Mouse (Mus musculus): ENCODE data around the gene Elmo1. TPM values are rescaled to one million over a fixed set of nuclear protein-coding genes. Genes with fewer than 3 reads are reported as not detected.

Elmo1 gene
- total and polyA plus RNA-seq, 2 experiments from 2014 or later: 6.5 to 17.9 TPM

DNA sequence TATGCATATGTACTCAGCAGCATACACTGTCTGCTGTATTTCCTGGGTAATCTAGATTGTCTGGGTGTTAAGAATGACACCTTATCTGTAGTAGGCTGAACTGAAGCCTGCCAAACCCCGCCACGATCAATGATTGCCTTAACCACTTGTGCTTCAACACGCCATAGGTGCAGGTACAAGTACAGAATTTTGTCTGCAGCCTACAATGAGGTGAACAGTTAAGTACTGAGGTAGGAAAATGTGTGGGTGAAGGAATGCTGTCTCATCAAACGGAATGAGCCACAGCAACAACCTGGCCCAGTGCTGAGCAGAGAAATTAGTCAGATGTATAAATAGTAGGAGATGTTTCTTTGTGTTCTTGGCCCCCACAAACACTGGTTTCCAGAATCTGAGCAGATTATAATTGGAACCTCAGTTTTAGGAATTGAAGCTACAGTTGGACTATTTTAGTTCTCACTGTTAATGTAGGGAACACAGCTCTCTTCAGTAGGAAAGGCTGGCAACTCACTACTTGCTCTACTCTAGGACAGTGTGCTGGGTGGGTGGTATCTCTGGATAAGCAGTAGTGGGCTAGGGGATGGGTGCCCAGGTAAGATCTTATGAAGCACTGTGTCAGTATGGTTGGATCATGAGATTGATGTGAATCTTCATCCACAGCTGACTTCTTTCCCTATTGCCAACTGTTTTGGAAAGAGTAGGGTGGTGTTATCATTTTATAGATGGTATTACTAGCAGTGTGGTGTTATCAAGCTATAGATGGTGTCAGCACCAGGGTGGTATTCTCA lies 4.7 kb downstream of the Elmo1 start:
- TF ChIP-seq CTCF (IDR thresholded peaks at IDR 0.05; ENCODE audit: low read depth) (no peak), EP300 (IDR thresholded peaks at IDR 0.05; ENCODE audit: low read depth) (no peak)
- DNase-seq (ENCODE audit: low spot score) (no peak), ATAC-seq (ENCODE audit: insufficient read depth, low read depth) (no peak)
- H3K9ac ChIP-seq (replicated peaks; ENCODE audit: low read depth, low read length): no peak overlapping the region
- peaks cover 2% of the 10 kb centered on the region for H3K27me3 ChIP-seq (ENCODE audit: control insufficient read depth, insufficient read depth, low read length)
- H3K4me1 ChIP-seq (ENCODE audit: control insufficient read depth, insufficient read depth): peaks cover 4% of the 10 kb centered on the region; the same call in 1 of the 2 replicates
- H3K9me3 ChIP-seq (replicated peaks; ENCODE audit: control insufficient read depth, low read length): no peaks in the 10 kb centered on the region
- H3K4me3 ChIP-seq (ENCODE audit: low read depth, low read length): no peak overlapping the region
- no peaks in the 10 kb centered on the region for H3K36me3 ChIP-seq (replicated peaks; ENCODE audit: control insufficient read depth, insufficient read depth, low read length)
- no peak overlapping the region for H3K27ac ChIP-seq (ENCODE audit: low read depth)
- H3K4me2 ChIP-seq (ENCODE audit: low read depth, low read length): no peak overlapping the region
- 80% methylated on average over 4 of the region's 4 CpGs for WGBS

DNA sequence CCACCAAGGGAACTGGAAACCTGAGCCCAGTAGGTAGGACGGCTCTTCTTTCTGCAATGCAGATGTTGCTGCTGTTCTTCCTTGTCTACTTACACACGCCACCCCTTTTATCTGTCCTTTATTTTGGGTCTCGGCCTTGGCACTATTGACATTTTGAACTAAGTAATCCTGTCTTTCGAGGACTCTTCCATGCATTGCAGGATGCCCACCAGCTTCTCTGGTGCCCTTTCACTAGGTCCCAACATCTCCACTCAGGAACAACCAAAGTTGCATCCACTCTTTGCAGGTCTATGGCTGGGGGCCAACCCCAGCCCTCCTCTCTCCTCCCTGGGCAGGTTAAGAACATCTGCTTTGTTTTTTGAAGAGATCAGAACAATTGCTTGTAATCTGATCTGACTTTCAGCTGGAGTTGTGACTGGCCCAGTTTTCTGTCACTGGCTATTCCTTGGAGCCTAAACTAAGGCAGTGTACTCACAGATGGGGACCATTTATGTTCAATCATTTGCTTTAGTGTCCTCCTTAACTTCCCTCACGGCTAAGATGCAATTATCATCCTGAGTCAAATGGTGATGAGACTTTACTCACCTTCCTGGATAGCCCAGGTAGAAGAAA lies 6.7 kb downstream of the Elmo1 start:
- Histone ChIP-seq H3K4me2 (ENCODE audit: low read depth, low read length) (no peak overlapping the region), H3K9ac (replicated peaks; ENCODE audit: low read depth, low read length) (no peak overlapping the region), H3K9me3 (replicated peaks; ENCODE audit: control insufficient read depth, low read length) (no peaks in the 10 kb centered on the region), H3K27me3 (ENCODE audit: control insufficient read depth, insufficient read depth, low read length) (peaks cover 5% of the 10 kb centered on the region), H3K4me3 (ENCODE audit: low read depth, low read length) (no peak overlapping the region), H3K27ac (ENCODE audit: low read depth) (no peak overlapping the region), H3K36me3 (replicated peaks; ENCODE audit: control insufficient read depth, insufficient read depth, low read length) (no peaks in the 10 kb centered on the region), H3K4me1 (ENCODE audit: control insufficient read depth, insufficient read depth) (peaks cover 4% of the 10 kb centered on the region; the same call in 1 of the 2 replicates)
- no peak for ATAC-seq (ENCODE audit: insufficient read depth, low read depth)
- TF ChIP-seq CTCF (IDR thresholded peaks at IDR 0.05; ENCODE audit: low read depth) (no peak), EP300 (IDR thresholded peaks at IDR 0.05; ENCODE audit: low read depth) (no peak)
- 69% methylated on average over 5 of the region's 5 CpGs for WGBS
- DNase-seq (ENCODE audit: low spot score): no peak

DNA sequence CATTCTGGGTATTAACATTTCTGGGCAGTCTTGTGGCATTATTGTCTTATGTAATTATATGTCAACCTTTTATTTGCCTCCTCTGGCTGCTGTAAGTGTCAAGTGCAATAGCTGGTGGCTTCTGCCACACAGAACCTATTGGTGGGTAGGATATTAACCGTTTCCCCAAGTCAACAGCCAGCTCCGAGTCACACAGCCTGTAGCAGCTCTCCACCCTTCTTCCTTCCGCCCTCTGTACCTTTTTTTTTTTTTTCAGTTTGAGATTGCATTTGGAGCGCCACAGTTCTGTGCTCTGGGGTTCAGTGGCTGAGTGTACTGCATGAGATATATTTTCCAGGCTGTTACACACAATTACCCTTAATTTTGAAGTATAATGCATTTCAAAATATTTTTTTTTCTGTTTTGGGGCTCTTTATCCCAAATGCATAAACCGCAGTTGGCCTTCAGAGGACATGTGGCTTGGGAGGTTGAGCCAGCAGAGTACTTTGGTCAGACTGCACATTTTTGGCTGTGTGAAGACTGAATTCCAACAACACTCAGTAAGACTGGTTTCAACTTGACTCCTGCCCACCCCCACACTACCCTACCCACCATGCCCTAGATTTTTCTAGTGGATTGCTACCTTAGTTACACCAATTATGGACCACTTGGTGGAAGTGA lies 7.7 kb downstream of the Elmo1 start:
- no peaks in the 10 kb centered on the region for H3K9me3 ChIP-seq (replicated peaks; ENCODE audit: control insufficient read depth, low read length)
- H3K27me3 ChIP-seq (ENCODE audit: control insufficient read depth, insufficient read depth, low read length): peaks cover 5% of the 10 kb centered on the region
- H3K4me3 ChIP-seq (ENCODE audit: low read depth, low read length): no peak overlapping the region
- H3K27ac ChIP-seq (ENCODE audit: low read depth): no peak overlapping the region
- TF ChIP-seq CTCF (IDR thresholded peaks at IDR 0.05; ENCODE audit: low read depth) (no peak), EP300 (IDR thresholded peaks at IDR 0.05; ENCODE audit: low read depth) (no peak)
- H3K9ac ChIP-seq (replicated peaks; ENCODE audit: low read depth, low read length): no peak overlapping the region
- ATAC-seq (ENCODE audit: insufficient read depth, low read depth) (no peak), DNase-seq (ENCODE audit: low spot score) (no peak)
- H3K36me3 ChIP-seq (replicated peaks; ENCODE audit: control insufficient read depth, insufficient read depth, low read length): no peaks in the 10 kb centered on the region
- WGBS: 40% methylated on average over 5 of the region's 5 CpGs
- no peak overlapping the region for H3K4me2 ChIP-seq (ENCODE audit: low read depth, low read length)
- peaks cover 4% of the 10 kb centered on the region; the same call in 1 of the 2 replicates for H3K4me1 ChIP-seq (ENCODE audit: control insufficient read depth, insufficient read depth)

- Histone ChIP-seq H3K9ac (replicated peaks; ENCODE audit: low read depth, low read length) (no peak overlapping the region), H3K27me3 (ENCODE audit: control insufficient read depth, insufficient read depth, low read length) (peaks cover 5% of the 10 kb centered on the region), H3K9me3 (replicated peaks; ENCODE audit: control insufficient read depth, low read length) (no peaks in the 10 kb centered on the region), H3K36me3 (replicated peaks; ENCODE audit: control insufficient read depth, insufficient read depth, low read length) (no peaks in the 10 kb centered on the region), H3K27ac (ENCODE audit: low read depth) (no peak overlapping the region), H3K4me3 (ENCODE audit: low read depth, low read length) (no peak overlapping the region), H3K4me2 (ENCODE audit: low read depth, low read length) (no peak overlapping the region), H3K4me1 (ENCODE audit: control insufficient read depth, insufficient read depth) (0 out of 2 replicates have a peak, but pooled peaks cover 4% of the 10 kb centered on the region)
- ATAC-seq (ENCODE audit: insufficient read depth, low read depth): no peak
- WGBS: 76% methylated on average over 3 of the region's 3 CpGs
- no peak for DNase-seq (ENCODE audit: low spot score)
- TF ChIP-seq EP300 (IDR thresholded peaks at IDR 0.05; ENCODE audit: low read depth) (no peak), CTCF (IDR thresholded peaks at IDR 0.05; ENCODE audit: low read depth) (no peak)
Measured at GRCm38 (mm10) chr13:20098594-20098965, 8.2 kb downstream of the Elmo1 start.

DNA sequence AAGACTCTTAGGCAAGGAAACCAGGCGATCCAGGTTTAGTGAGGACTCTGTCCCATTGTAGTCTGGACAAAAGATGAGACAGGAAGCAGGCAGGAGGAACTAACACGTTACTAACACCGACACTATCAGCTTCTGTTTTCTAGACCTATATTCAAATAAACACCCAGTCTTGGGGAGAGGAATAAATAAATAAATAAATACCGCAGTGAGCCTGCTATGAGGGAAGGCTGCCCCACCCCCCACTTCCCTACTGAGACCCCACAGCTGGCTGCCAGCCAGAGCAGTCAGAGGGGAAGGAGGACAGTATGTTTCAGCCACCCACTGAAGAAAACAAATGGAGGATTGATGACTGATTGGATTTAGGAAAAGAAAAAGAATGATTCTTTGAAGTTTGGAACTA lies 9.2 kb downstream of the Elmo1 start:
- TF ChIP-seq CTCF (IDR thresholded peaks at IDR 0.05; ENCODE audit: low read depth) (no peak), EP300 (IDR thresholded peaks at IDR 0.05; ENCODE audit: low read depth) (no peak)
- Histone ChIP-seq H3K9me3 (replicated peaks; ENCODE audit: control insufficient read depth, low read length) (no peaks in the 10 kb centered on the region), H3K4me2 (ENCODE audit: low read depth, low read length) (no peak overlapping the region), H3K4me1 (ENCODE audit: control insufficient read depth, insufficient read depth) (0 out of 2 replicates have a peak, but pooled peaks cover 4% of the 10 kb centered on the region), H3K9ac (replicated peaks; ENCODE audit: low read depth, low read length) (no peak overlapping the region), H3K27ac (ENCODE audit: low read depth) (peak overlapping the region; percentile 57; the same call in 1 of the 2 replicates), H3K36me3 (replicated peaks; ENCODE audit: control insufficient read depth, insufficient read depth, low read length) (no peaks in the 10 kb centered on the region), H3K4me3 (ENCODE audit: low read depth, low read length) (no peak overlapping the region), H3K27me3 (ENCODE audit: control insufficient read depth, insufficient read depth, low read length) (peaks cover 5% of the 10 kb centered on the region; the same call in 1 of the 2 replicates)
- ATAC-seq (ENCODE audit: insufficient read depth, low read depth) (no peak), DNase-seq (ENCODE audit: low spot score) (peak; percentile 21)
- 23% methylated on average over 4 of the region's 4 CpGs for WGBS
